Mouse (Mus musculus) Patski (cell line): ENCODE measurements around the gene Nr4a3. TPM values are rescaled to one million over a fixed set of nuclear protein-coding genes. Genes with fewer than 3 reads are reported as not detected.
A peak's percentile ranks its signal among the peaks of the same experiment; 100 is the strongest.

Experiments
- ATAC-seq: fragments of 100-300 bp; one replicate; pipeline ENCODE4 v1.8.0; 2021
- CTCF ChIA-PET: fragments of 350-600 bp; sonication (Branson Sonifier 250); formaldehyde crosslinking; loops from one replicate; lab custom pipeline; 2022; ENCODE audit warnings: inconsistent platforms; lab: Charles Lee
- POLR2A ChIA-PET: fragments of 350-600 bp; sonication (Branson Sonifier 250); formaldehyde crosslinking; loops from one replicate; lab custom pipeline; 2022; ENCODE audit warnings: antibody characterized with exemption, inconsistent platforms; lab: Charles Lee
- DNase-seq: peaks from one replicate; pipeline ENCODE4 v3.0.0-alpha.2; 2011; ENCODE audit warnings: low read depth, low spot score
- H3K27me3 ChIP-seq: fragments of 371-371 bp; one replicate; pipeline ENCODE4 v1.5.1; 2021
- CTCF ChIP-seq: fragments of 100-300 bp; IDR thresholded peaks from one replicate; pipeline ENCODE4 v1.5.1; 2021
- in situ Hi-C: fragments of 300-500 bp; cut with MboI; formaldehyde crosslinking; loops from 3 replicates; pipeline ENCODE4 v1.11.1; 2018; ENCODE audit warnings: low pct_unique_long_range_greater_than_20kb, mixed read lengths
- polyA plus RNA-seq: library from polyadenylated mRNA; unstranded; gene quantifications from one replicate; pipeline ENCODE4 v1.2.3, GENCODE M21; 2021

The Nr4a3 gene
- polyA plus RNA-seq, 1 experiment from 2014 or later = 0.08 TPM

- no peak for ATAC-seq
- H3K27me3 ChIP-seq = peaks cover 57% of the 10 kb centered on the region
- CTCF ChIA-PET = interaction anchor here (1.2 kb wide), 1 partner anchor 19 kb away, joined by 3 read pairs; no protein-coding TSS in a partner anchor
- TF ChIP-seq CTCF = no peak
- DNase-seq = no peak
- POLR2A ChIA-PET = interaction anchor here (1.0 kb wide), 1 partner anchor 26 kb away, joined by 3 read pairs; no protein-coding TSS in a partner anchor
- in situ Hi-C loops = no loop called here
These were observed 62.1 kb downstream of the Nr4a3 start for GRCm38 (mm10) chr4:48107086-48107485.

GRCm38 (mm10) chr4:48108591-48108990 lies 63.6 kb downstream of the Nr4a3 start:
- DNase-seq (no peak), ATAC-seq (no peak)
- ChIA-PET POLR2A (no interaction called here), CTCF (interaction anchor here (0.6 kb wide), 1 partner anchor 10 kb away, joined by 3 read pairs; no protein-coding TSS in a partner anchor)
- no peak for TF ChIP-seq CTCF
- in situ Hi-C loops = no loop called here
- H3K27me3 ChIP-seq = peaks cover 55% of the 10 kb centered on the region

- in situ Hi-C loops = no loop called here
- CTCF ChIA-PET = no interaction called here
- POLR2A ChIA-PET = no interaction called here
- ATAC-seq = no peak
- no peak for DNase-seq
- peaks cover 55% of the 10 kb centered on the region for H3K27me3 ChIP-seq
- no peak for TF ChIP-seq CTCF
These were observed 65.4 kb downstream of the Nr4a3 start for GRCm38 (mm10) chr4:48110331-48110730.

- in situ Hi-C loops = no loop called here
- no peak for TF ChIP-seq CTCF
- CTCF ChIA-PET = no interaction called here
- DNase-seq (no peak), ATAC-seq (no peak)
- POLR2A ChIA-PET = interaction anchor here (0.6 kb wide), 1 partner anchor 26 kb away, joined by 3 read pairs; no protein-coding TSS in a partner anchor
- H3K27me3 ChIP-seq = peaks cover 51% of the 10 kb centered on the region
These were observed 71.2 kb downstream of the Nr4a3 start for GRCm38 (mm10) chr4:48116191-48116590.

GRCm38 (mm10) chr4:48124416-48124772 lies 79.4 kb downstream of the Nr4a3 start:
- in situ Hi-C loops = no loop called here
- ATAC-seq (peak; percentile 85), DNase-seq (no peak)
- H3K27me3 ChIP-seq = peaks cover 34% of the 10 kb centered on the region
- TF ChIP-seq CTCF = no peak
- POLR2A ChIA-PET = no interaction called here
- CTCF ChIA-PET = interaction anchor here (1.2 kb wide), 1 partner anchor 10 kb away, joined by 3 read pairs; no protein-coding TSS in a partner anchor

GRCm38 (mm10) chr4:48124773-48125469 lies 80.0 kb downstream of the Nr4a3 start, which contains the start of gene Stx17:
Gene Stx17, plus strand, starts transcription at chr4:48124915.
- ChIA-PET CTCF (no interaction called here), POLR2A (no interaction called here)
- peaks cover 29% of the 10 kb centered on the region for H3K27me3 ChIP-seq
- in situ Hi-C loops = no loop called here
- TF ChIP-seq CTCF = no peak
- DNase-seq = peak; percentile 54
- peak; percentile 94 for ATAC-seq

- in situ Hi-C loops = no loop called here
- DNase-seq (no peak), ATAC-seq (no peak)
- ChIA-PET CTCF (no interaction called here), POLR2A (no interaction called here)
- H3K27me3 ChIP-seq = no peaks in the 10 kb centered on the region
- no peak for TF ChIP-seq CTCF
These were observed 85.4 kb downstream of the Nr4a3 start for GRCm38 (mm10) chr4:48130314-48130713.

GRCm38 (mm10) chr4:48131606-48132005 lies 86.7 kb downstream of the Nr4a3 start:
- TF ChIP-seq CTCF = no peak
- ATAC-seq (no peak), DNase-seq (no peak)
- H3K27me3 ChIP-seq = no peaks in the 10 kb centered on the region
- CTCF ChIA-PET = no interaction called here
- POLR2A ChIA-PET = no interaction called here
- in situ Hi-C loops = no loop called here

- TF ChIP-seq CTCF = no peak
- POLR2A ChIA-PET = interaction anchor here (0.9 kb wide), 1 partner anchor 25 kb away, joined by 3 read pairs; no protein-coding TSS in a partner anchor
- ATAC-seq (no peak), DNase-seq (no peak)
- H3K27me3 ChIP-seq = no peaks in the 10 kb centered on the region
- in situ Hi-C loops = no loop called here
- CTCF ChIA-PET = no interaction called here
These were observed 87.8 kb downstream of the Nr4a3 start for GRCm38 (mm10) chr4:48132721-48133120.

Other genes with a start within 250 kb of the Nr4a3 start
- 19.7 TPM for gene Stx17, start 79.8 kb downstream of the Nr4a3 start, polyA plus RNA-seq
- gene Erp44, start 234.4 kb downstream of the Nr4a3 start, polyA plus RNA-seq = 41.4 TPM
- gene Invs, start 234.6 kb downstream of the Nr4a3 start, polyA plus RNA-seq = 9.3 TPM